Mouse (Mus musculus): ENCODE measurements around the gene Rhox2g. TPM values are rescaled to one million over a fixed set of nuclear protein-coding genes. Genes with fewer than 3 reads are reported as not detected.

Gene Rhox2g
- polyA plus RNA-seq, 2 experiments: not detected

Other genes starting within 250 kb of the Rhox2g start
- gene Rhox2b, start 231.4 kb downstream of the Rhox2g start, polyA plus RNA-seq (2012; rRNA removed): not detected in 2 replicates
- gene Rhox2b, start 231.4 kb downstream of the Rhox2g start, polyA plus RNA-seq (2014; fragmentation: Nextera tagmentation; extraction: Ambion mirVana): not detected in 2 replicates
- 0.28 and 0.79 TPM in 2 replicates for gene Rhox4b, start 211.0 kb downstream of the Rhox2g start, polyA plus RNA-seq (2012; rRNA removed)
- 0.70 and 0.98 TPM in 2 replicates for gene Rhox4b, start 211.0 kb downstream of the Rhox2g start, polyA plus RNA-seq (2014; fragmentation: Nextera tagmentation; extraction: Ambion mirVana)
- not detected in 2 replicates for gene Rhox2c, start 189.8 kb downstream of the Rhox2g start, polyA plus RNA-seq (2012; rRNA removed)
- not detected in 2 replicates for gene Rhox2c, start 189.8 kb downstream of the Rhox2g start, polyA plus RNA-seq (2014; fragmentation: Nextera tagmentation; extraction: Ambion mirVana)
- gene Rhox3c, start 184.9 kb downstream of the Rhox2g start, polyA plus RNA-seq (2012; rRNA removed): not detected in 2 replicates
- gene Rhox3c, start 184.9 kb downstream of the Rhox2g start, polyA plus RNA-seq (2014; fragmentation: Nextera tagmentation; extraction: Ambion mirVana): not detected in 2 replicates
- not detected in 2 replicates for gene Rhox4c, start 163.1 kb downstream of the Rhox2g start, polyA plus RNA-seq (2012; rRNA removed)
- not detected in 2 replicates for gene Rhox4c, start 163.1 kb downstream of the Rhox2g start, polyA plus RNA-seq (2014; fragmentation: Nextera tagmentation; extraction: Ambion mirVana)
- gene Rhox2d, start 150.0 kb downstream of the Rhox2g start, polyA plus RNA-seq (2012; rRNA removed): not detected in 2 replicates
- gene Rhox2d, start 150.0 kb downstream of the Rhox2g start, polyA plus RNA-seq (2014; fragmentation: Nextera tagmentation; extraction: Ambion mirVana): not detected in 2 replicates
- gene Rhox4d, start 129.1 kb downstream of the Rhox2g start, polyA plus RNA-seq (2012; rRNA removed): not detected in 2 replicates
- 0.18 TPM in 1 of 2 replicates, not detected in the other for gene Rhox4d, start 129.1 kb downstream of the Rhox2g start, polyA plus RNA-seq (2014; fragmentation: Nextera tagmentation; extraction: Ambion mirVana)
- not detected in 2 replicates for gene Rhox2e, start 113.0 kb downstream of the Rhox2g start, polyA plus RNA-seq (2012; rRNA removed)
- not detected in 2 replicates for gene Rhox2e, start 113.0 kb downstream of the Rhox2g start, polyA plus RNA-seq (2014; fragmentation: Nextera tagmentation; extraction: Ambion mirVana)
- gene Rhox3e, start 101.5 kb downstream of the Rhox2g start, polyA plus RNA-seq (2012; rRNA removed): not detected in 2 replicates
- not detected in 2 replicates for gene Rhox3e, start 101.5 kb downstream of the Rhox2g start, polyA plus RNA-seq (2014; fragmentation: Nextera tagmentation; extraction: Ambion mirVana)
- gene Rhox4e, start 86.1 kb downstream of the Rhox2g start, polyA plus RNA-seq (2012; rRNA removed): not detected in 2 replicates
- gene Rhox4e, start 86.1 kb downstream of the Rhox2g start, polyA plus RNA-seq (2014; fragmentation: Nextera tagmentation; extraction: Ambion mirVana): 0.23 TPM in 1 of 2 replicates, not detected in the other
- not detected in 2 replicates for gene Rhox2f, start 72.1 kb downstream of the Rhox2g start, polyA plus RNA-seq (2012; rRNA removed)
- not detected in 2 replicates for gene Rhox2f, start 72.1 kb downstream of the Rhox2g start, polyA plus RNA-seq (2014; fragmentation: Nextera tagmentation; extraction: Ambion mirVana)
- gene Rhox3f, start 62.5 kb downstream of the Rhox2g start, polyA plus RNA-seq (2012; rRNA removed): not detected in 2 replicates
- not detected in 2 replicates for gene Rhox3f, start 62.5 kb downstream of the Rhox2g start, polyA plus RNA-seq (2014; fragmentation: Nextera tagmentation; extraction: Ambion mirVana)
- gene Rhox4f, start 35.8 kb downstream of the Rhox2g start, polyA plus RNA-seq (2012; rRNA removed): not detected in 2 replicates
- not detected in 2 replicates for gene Rhox4f, start 35.8 kb downstream of the Rhox2g start, polyA plus RNA-seq (2014; fragmentation: Nextera tagmentation; extraction: Ambion mirVana)
- not detected in 2 replicates for gene Rhox3g, start 14.9 kb downstream of the Rhox2g start, polyA plus RNA-seq (2012; rRNA removed)
- not detected in 2 replicates for gene Rhox3g, start 14.9 kb downstream of the Rhox2g start, polyA plus RNA-seq (2014; fragmentation: Nextera tagmentation; extraction: Ambion mirVana)
- gene Rhox4g, start 7.9 kb upstream of the Rhox2g start, polyA plus RNA-seq (2012; rRNA removed): not detected in 2 replicates
- gene Rhox4g, start 7.9 kb upstream of the Rhox2g start, polyA plus RNA-seq (2014; fragmentation: Nextera tagmentation; extraction: Ambion mirVana): not detected in 2 replicates
- not detected in 2 replicates for gene Rhox3h, start 25.3 kb upstream of the Rhox2g start, polyA plus RNA-seq (2012; rRNA removed)
- gene Rhox3h, start 25.3 kb upstream of the Rhox2g start, polyA plus RNA-seq (2014; fragmentation: Nextera tagmentation; extraction: Ambion mirVana): not detected in 2 replicates
- not detected in 2 replicates for gene Rhox2h, start 29.8 kb upstream of the Rhox2g start, polyA plus RNA-seq (2012; rRNA removed)
- gene Rhox2h, start 29.8 kb upstream of the Rhox2g start, polyA plus RNA-seq (2014; fragmentation: Nextera tagmentation; extraction: Ambion mirVana): not detected in 2 replicates
- gene Rhox5, start 161.4 kb upstream of the Rhox2g start, polyA plus RNA-seq (2012; rRNA removed): 1.0 and 1.5 TPM in 2 replicates
- gene Rhox5, start 161.4 kb upstream of the Rhox2g start, polyA plus RNA-seq (2014; fragmentation: Nextera tagmentation; extraction: Ambion mirVana): 1.2 TPM in 1 of 2 replicates, not detected in the other
- 0.40 and 0.65 TPM in 2 replicates for gene Rhox6, start 183.4 kb upstream of the Rhox2g start, polyA plus RNA-seq (2012; rRNA removed)
- gene Rhox6, start 183.4 kb upstream of the Rhox2g start, polyA plus RNA-seq (2014; fragmentation: Nextera tagmentation; extraction: Ambion mirVana): 0.74 and 0.80 TPM in 2 replicates
- gene Rhox7a, start 188.2 kb upstream of the Rhox2g start, polyA plus RNA-seq (2012; rRNA removed): not detected in 2 replicates
- gene Rhox7a, start 188.2 kb upstream of the Rhox2g start, polyA plus RNA-seq (2014; fragmentation: Nextera tagmentation; extraction: Ambion mirVana): not detected in 2 replicates
- gene Rhox8, start 235.5 kb upstream of the Rhox2g start, polyA plus RNA-seq (2012; rRNA removed): not detected in 2 replicates
- gene Rhox8, start 235.5 kb upstream of the Rhox2g start, polyA plus RNA-seq (2014; fragmentation: Nextera tagmentation; extraction: Ambion mirVana): not detected in 2 replicates

All from limb, embryonic 14.5 days (tissue).